Mouse (Mus musculus) frontal cortex, postnatal 14 days (tissue): ENCODE measurements around the gene Fmo5.

ENCODE experiments used
- DNase-seq, 2 experiments: peaks; one replicate each; pipeline ENCODE4 v3.0.0; 2022; ENCODE audit warnings: low spot score in 2 of 2

Fmo5 gene

DNA sequence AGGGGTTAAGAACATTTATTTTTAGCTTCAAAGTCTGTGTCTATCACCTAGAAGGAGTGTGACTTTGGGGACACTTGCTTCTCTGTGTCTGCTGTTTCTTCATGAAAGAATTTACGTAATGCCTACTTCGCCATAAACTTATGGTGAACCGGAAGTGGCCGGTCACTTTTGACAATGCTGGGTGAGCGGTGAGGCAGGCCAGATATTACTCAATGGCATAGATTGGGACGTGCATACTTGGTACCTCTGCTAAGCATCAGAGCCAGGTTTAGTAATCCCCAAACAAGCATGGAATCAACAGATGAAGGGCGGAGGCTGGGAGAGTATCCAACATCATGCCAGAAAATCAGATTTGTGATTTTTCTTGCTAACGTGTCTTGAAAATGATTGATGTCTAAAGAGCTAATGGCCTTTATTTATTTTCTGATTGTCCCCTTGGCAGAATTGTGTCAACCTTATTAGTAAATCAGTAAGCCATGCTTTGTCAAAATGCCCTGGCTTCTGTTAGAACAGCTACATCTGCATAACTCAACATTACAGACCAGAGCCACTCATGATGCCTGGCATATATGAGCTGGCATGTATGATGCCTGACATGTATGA, 2.8 kb downstream of the Fmo5 start:
- no peak for DNase-seq

DNA sequence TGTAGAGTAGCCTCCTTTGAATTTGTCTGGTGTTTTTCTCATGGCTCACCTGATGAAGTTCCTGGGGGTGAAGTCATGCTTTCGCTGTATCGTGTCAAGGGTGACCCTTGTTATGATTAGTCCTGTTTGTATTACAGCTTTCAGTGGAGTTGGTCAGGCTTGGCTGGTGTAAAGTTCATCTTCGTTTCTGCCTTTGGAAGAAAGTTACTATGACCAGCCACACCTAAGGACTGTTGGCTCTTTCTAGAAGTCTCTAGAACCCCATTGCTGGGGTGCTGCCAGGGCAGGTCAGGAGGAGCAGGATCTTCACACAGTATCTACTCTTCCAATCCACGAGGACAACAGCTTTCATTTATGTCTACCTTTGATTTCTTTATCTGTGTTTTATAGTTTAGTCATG, 4.9 kb downstream of the Fmo5 start:
- DNase-seq = no peak

DNA sequence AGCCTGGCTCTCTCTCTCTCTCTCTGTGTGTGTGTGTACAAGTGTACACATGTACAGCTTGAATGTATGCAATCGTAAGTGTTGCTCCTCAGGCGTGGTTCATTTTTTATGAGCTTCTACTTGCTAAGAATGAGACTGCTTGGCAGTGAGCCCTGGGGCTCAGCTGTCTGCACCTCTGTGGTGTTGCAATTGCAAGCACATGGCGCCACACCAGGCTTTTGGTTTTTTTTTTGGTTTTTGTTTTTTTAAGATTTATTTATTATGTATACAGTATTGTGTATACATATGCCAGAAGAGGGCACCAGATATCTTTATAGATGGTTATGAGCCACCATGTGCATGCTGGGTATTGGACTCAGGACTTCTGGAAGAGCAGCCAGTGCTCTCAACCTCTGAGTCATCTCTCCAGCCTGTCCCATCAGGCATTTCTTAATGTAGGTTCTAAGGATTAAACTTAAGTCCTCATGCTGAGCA, 5.7 kb downstream of the Fmo5 start:
- DNase-seq = no peak

DNA sequence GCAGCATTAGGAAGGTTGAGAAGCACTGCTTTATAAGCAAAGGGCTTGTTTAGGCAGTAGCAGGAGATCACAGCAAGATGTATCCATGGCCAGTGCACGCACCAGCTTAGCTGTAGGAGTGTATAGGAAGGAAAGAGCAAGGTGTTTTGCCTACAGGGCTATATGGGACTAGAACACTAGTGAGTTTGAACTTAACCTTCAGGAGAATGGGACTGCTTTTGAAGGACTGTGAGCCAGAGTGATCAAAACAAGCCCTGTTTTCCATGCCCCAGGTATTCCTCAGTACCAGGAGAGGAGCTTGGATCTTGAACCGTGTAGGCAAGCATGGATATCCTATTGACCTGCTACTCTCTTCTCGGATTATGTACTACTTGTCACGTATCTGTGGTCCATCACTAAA, 12.8 kb downstream of the Fmo5 start:
- no peak for DNase-seq

DNA sequence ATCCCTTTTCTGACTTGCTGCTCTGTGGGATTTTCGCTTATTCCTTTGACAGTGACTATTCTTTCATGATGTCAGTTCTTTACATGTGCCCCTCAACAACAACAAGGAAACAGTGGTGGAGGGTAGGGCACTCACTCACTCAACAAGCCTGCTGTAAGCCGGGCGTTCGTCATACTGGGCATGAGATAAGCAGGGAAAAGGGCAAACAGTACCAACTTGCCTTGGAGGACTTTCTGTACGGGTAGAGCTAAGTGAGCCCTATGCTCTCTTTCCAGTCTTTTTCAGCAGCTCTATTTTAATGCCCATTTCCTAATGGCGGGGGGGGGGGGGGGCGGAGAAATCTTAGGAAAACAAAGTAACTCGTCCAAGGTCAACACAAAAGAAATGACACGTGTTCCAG, 13.4 kb downstream of the Fmo5 start:
- no peak for DNase-seq

DNA sequence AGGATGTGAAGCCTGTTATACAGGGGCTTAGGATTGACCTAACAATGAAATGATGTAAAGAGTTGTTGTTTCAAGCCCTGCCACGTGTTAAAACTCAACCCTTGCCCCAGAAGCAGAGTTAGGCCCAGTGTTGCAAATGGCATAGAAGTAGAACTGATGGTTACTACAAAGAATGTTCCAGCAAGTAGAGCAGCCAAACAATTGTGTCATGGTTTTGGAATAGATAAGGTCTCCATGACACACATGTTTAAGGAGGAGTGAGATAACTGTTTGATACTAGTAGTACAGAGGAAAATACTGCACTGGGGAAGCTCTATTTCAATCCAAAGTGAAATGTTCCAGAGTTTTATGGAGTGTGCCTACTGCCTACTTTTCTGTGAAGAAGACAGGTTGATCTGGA, 19.9 kb downstream of the Fmo5 start:
- no peak for DNase-seq

DNA sequence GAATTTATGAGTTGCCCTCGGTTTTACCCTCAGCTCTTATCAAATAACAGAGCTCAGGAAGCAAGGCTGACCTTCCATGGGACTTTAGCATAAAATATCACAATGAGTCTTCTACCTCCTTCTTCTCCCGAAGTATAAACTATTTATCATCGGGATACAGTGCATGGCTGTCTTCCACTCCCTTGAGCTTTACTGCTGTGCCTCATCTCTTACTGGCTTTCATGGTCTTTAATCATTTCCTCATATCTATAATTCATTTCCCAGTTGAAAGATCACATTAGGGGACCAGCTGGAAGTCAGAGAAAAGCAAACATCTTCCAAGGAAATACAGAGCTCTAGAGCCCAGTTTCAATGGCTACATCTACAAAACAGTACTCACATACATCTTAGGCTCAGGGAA, 20.4 kb downstream of the Fmo5 start:
- no peak for DNase-seq

DNA sequence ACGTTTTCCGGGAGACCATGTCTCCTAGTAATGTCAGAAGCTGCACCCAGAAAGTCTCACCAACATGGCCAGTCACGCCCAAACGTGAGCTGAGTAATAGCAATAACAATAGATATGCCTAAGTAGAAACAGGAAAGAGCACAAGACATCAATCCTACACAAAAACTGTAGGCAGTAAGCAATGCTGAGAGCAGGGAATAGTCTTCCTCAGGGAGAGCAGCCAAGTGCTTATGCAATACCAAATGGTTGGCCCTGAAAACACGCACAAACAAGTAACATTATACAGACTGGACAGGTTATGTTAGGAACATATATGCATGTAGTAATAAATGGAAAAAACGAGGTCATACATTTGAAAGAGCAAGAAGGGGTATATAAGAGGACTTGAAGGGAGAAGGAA, 20.9 kb downstream of the Fmo5 start:
- no peak for DNase-seq

DNA sequence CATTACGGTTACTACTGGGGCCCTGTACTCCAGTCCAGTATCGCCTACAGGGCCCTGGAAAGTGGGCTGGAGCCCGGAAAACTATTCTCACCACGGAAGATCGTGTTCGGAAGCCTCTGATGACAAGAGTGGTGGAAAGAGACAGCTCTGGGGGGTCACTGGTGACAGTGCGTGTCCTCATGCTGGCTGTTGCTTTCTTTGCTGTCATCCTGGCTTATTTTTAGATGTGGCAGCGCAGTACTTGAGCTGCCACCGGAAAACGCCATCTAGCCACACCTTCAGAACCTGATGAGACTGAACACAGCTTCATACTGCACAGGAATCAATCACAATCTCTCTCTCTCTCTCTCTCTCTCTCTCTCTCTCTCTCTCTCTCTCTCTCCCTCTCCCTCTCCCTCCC, 23.0 kb downstream of the Fmo5 start:
- DNase-seq = no peak

DNA sequence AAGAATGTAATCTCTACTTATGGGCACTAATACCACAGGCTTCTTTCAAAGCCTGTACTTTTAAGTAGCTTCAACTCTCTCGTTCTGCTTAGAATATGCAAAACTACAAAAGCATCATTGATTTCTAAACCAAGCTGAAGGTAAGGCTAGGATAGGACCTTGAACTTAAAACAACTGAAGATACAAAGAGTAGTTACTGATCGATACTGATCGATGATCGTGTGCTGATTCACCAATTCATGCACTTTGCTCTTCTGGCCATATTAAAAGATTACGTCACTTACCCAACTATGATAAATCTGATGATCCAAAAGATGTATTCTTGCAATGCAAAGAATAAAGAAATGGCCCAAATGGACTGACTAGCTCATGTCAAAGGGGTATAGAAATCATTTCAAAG, 25.2 kb downstream of the Fmo5 start:
- DNase-seq = no peak

DNA sequence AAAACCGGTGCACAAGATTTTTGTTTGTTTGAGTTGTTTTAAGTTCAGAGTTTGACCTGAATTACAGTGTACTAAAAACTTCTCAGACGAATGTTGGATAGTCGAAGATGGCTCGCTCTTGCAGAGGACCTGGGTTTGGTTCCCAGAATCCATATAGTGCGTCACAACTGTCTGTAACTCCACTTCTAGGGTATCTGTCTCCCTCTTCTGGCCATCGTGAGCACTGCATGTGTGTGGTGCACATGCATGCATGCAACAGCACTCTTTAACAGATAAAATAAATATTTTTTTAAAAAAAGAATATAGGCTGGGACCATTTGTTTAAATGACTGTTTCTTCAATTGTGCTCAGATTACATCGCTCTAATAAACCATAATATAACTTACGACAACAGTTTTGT, 26.3 kb downstream of the Fmo5 start:
- DNase-seq = no peak

DNA sequence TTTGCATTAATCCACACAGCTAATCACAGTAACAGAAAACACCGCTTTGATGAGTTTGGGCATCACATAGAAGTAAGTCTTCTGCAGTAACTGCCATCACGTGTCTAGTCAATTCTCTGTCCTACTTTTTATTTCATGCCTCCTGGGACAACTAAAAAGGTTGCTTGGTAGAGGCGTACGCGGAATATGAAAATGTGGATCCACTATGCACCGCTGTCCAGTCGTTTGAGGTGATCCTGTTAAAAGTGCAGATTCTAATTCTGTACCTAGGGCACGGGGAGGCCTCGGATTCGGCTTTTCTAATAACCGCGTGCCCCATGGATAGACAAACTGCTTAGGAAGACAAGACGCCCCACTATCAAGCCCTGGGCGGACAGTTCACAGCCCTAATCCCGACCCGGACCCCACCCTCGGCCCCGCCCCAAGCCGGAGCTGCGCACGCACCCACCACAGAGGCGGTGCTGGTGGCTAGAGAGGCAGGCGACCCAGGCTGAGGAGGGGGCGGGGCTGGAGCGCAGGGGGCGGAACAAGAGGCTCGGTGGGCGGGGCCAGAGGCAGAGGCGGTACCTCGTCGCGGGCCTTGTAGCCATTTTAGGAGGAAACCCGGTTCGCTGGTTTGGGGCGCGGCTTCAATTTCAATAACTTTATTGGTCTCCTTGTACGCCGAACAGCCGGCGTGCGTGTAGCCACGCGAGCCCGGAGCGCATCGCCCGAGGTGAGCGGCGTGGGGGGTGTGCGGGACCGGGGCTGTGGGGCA, 29.2 kb downstream of the Fmo5 start, which contains the start of gene Prkab2:
Prkab2 (plus strand) TSS at position 539 of the 757 bp plus-strand sequence.
- DNase-seq = peak; percentile 98 to 99

DNA sequence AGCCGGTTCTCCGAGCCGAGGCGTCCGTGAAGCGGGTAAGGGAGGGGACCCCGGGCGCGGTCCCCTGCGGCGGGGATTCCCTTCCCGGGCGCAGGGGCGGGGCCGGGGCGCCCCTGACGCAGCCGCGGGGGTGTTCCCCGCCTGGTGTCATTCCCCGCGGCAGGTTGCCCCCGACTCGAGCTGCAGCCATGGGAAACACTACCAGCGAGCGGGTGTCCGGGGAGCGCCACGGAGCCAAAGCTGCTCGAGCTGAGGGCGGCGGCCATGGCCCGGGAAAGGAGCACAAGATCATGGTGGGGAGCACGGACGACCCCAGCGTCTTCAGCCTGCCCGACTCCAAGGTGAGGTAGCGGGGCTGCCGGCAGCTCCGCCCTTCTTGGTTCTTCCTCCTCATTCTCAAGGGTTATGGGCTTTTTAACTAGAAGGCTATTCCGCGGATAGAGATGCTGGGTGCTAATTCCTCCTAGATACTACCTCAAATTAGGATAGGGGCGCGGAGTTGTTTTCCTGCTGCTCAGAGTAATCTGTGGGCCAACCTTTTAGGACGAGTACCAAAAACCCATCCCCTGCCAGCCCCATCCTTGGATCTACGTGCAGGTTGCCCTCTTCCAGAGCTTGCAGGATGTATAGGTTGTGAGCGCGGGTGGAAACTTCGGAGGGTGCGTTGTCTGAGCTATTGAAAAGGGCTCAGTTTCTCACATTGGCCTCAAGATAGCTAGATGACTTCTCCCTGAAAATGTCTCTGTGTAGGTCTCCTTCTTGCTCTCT, 30.0 kb downstream of the Fmo5 start:
- DNase-seq = no peak

DNA sequence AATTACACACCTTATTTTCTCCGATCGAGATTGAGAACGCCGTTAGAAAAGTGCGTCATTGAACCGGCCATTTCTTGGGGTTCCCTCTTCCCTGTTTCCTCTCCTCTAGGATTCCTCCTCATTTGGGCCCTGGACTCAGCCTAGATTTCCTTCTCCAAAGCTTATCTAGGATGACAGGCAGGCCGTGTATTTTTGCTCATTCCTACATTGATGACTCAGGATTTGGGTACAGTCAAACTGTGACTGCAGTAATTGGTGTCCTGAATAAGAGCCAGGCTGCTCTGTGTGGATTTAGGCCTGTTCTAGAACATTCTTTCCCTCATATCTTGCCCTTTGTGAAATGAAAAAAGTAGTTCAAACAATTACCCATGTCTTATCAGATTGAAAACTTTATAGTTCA, 31.1 kb downstream of the Fmo5 start:
- no peak for DNase-seq

DNA sequence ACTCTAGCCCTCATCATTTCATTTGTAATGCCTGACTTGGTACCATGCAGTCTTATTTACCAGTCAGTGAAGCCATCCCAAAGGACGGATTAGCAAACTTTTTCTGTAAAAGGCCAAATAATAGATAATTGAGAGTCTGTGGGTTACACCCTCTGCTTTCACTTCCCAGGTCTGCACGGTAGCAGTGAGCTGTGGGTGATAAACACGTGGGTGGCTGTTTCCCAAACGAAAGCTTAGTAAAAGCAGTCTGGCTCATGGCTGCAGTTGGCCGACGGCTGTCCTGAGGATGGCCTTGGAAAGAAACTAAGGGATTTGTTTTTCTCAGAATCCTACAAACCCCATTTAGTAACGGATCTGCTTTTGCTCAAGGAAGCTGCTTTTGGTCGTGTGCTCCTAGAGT, 32.6 kb downstream of the Fmo5 start:
- DNase-seq = no peak

DNA sequence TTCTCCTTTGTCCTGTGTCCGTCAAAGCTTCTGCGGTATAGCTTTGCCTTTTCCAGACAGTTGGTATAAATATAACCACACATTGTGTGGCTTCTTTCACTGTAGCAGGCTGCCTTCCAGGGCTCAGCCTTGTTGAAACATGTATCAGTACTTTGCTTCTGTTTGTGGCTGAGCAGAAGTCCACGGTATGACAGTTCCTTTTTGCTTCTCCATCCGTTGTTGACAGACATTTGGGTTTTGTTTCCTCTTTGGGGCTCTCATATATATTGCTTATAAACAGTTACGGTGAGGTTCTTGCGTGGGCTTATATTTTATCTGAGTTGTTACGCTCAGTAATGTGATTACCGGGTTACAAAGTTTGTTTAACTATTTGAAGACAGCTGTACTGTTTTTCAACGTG, 36.9 kb downstream of the Fmo5 start:
- DNase-seq = no peak

DNA sequence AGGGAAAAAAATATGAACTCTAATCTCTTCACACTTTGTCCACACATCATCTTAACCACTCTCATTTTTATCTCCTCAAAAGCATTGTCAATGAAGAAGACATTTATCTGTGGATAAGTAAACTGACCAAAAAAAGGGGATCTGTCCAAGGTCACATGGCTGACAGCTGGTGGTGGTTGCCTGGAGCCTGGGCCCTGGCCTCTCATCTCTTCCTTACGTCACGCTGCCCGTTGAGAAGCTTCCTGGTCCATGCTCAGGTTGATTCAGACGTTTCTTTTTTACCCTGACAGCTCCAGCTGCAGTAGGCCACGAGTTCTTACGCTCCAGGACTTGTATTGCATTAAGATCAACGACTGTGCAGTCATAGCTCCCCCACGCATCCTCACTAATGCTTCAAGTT, 37.5 kb downstream of the Fmo5 start:
- no peak for DNase-seq

DNA sequence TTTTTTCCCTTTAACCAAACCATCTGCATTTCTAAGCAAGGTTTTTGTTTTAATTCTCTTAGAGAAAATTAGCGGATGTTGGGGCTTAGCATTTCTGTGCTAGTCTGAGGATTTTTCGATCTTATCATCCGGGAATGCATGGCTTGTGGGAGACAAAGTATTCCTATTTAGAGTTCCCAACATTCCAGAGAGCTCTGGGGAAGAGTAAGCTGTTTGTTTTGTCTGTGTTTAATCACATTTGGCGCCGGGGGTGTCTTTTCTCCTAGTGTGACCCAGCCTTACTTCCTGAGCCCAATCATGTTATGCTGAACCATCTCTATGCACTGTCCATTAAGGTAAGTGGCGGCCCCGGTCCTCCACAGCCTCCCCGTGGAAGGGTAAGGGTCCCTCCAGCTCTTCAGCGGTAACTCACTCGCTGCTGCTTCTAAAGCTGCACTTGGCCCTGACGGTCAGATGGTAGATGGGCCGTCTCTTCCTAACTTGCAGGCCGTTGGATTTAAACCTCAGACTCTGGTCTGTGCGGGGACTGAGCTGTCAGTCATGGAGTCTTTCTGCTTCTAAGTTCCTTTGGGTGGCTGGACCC, 38.6 kb downstream of the Fmo5 start:
- no peak for DNase-seq

DNA sequence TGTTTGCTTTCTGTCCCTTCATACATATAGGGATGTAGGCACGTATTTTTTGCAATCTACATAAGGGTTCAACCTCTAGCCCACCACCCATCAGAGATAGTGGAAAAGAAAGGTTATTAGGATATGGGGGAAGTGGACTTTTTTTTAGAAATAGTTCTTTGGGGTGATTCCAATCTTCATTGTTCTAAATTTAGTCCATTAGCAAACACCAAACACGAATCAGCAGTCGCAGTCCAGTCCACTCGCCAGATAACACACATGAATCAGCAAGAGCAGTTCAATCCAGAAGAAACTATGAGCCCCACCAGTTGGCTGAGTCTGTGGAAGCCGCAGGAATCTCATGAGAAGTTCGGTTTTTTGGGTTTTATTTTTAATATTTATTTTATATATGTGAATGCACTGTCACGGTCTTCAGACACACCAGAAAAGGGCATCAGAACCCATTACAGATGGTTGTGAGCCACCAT, 46.1 kb downstream of the Fmo5 start, which contains the start of gene Gm17651:
Gm17651 (minus strand) TSS at position 51 of the 467 bp plus-strand sequence.
- no peak for DNase-seq

DNA sequence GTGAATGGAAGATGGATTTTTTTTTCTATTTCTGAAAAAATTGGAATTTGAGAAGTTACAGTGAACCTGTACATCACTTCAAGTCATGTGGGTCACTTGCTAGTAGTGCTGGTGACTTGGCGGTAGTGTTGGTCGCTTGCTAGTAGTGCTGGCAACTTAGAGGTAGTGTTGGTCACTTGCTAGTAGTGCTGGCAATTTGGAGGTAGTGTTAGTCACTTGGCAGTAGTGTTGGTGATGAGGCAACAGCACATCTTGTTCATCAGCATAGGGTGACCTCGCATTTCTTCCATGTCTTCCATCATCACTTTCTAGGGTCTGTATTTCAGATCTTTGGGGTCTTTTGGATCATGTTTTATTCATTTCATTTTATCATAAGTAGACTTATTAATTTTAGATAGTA, 47.5 kb downstream of the Fmo5 start:
- no peak for DNase-seq

DNA sequence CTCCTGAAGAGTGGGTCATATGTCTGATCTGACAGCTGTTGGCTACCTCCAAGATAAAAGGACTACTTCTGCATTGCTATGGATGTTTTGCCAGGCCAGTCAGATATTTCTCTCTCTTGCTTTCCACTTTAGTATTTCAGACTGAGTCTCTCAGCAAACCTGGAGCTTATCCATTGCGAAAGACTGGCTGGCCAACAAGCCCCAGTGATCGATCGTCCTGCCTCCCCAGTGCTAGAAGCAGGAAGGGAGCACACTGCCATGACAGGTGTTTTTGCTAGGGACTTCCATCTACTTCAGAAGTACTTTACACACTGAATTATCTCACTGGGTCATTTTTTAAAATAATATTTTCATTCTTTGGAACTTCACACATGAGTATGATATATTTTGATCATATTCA, 49.8 kb downstream of the Fmo5 start:
- no peak for DNase-seq

DNA sequence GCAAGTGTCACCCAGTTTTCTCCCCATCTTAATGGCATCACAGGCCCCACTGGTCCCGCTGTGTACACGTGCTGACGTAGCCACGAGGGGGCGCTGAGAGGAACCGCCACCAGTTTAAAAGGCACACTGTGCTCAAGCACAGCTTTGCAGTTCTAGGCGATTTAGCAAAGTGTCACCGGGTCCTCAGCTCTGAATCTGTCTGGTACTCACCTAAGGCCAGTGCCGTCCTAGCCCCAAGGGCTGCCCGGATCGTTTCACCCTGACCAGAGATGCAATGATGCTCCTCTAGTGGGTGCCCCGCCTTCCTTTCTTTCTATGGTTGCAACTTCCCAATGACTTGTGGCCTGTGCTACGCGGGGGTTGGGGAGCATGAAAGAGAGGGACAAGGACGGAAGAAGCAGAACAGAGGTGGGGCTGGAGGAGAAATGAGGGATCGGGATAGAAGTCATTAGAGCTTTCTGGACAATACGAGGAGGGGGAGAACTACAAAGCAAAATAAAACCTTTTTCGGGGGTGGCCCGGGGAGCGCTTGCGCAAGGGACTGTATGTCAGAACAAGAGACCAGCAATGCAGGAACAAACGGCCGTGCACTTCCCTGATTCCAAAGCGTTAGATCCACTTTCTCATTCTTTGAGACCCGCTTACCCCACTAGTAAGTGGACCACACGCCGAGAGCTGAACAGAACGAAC, 52.2 kb downstream of the Fmo5 start:
- peak; percentile 58 to 73 for DNase-seq
